Mouse (Mus musculus) E14TG2a.4 (cell line): ENCODE measurements around the gene Cpb1.
A peak's percentile ranks its signal among the peaks of the same experiment; 100 is the strongest.

Source experiments
- H3K27me3 ChIP-seq: 2 replicates; pipeline ENCODE4 v1.6.1; 2014; ENCODE audit warnings: low read length, control low read depth; ENCODE audit not compliant: insufficient read depth
- H3K36me3 ChIP-seq: 2 replicates; pipeline ENCODE4 v1.6.1; 2014; ENCODE audit warnings: low read length, control low read depth; ENCODE audit not compliant: insufficient read depth
- H3K4me1 ChIP-seq: replicated peaks from 2 replicates; pipeline ENCODE4 v1.6.1; 2014; ENCODE audit warnings: low read depth, low read length, control low read depth
- H3K4me3 ChIP-seq: replicated peaks from 2 replicates; pipeline ENCODE4 v1.5.1; 2014; ENCODE audit warnings: mild to moderate bottlenecking, low read length
- H3K9me3 ChIP-seq: 2 replicates; pipeline ENCODE4 v1.6.1; 2014; ENCODE audit warnings: low read length, control low read depth
- CTCF ChIP-seq: conservative IDR thresholded peaks from 2 replicates; pipeline ENCODE4 v1.5.1; 2014; ENCODE audit warnings: low read length
- NANOG ChIP-seq: IDR thresholded peaks from 2 replicates; pipeline ENCODE4 v1.6.1; 2014; ENCODE audit warnings: borderline replicate concordance, low read length, mixed read lengths
- POU5F1 ChIP-seq: IDR thresholded peaks from 2 replicates; pipeline ENCODE4 v1.6.1; 2014; ENCODE audit warnings: low read length, borderline replicate concordance

Gene Cpb1

GRCm38 (mm10) chr3:20222926-20223698 lies 52.4 kb downstream of the Cpb1 start:
- Histone ChIP-seq H3K27me3 (no peaks in the 10 kb centered on the region), H3K4me3 (no peak overlapping the region), H3K9me3 (no peaks in the 10 kb centered on the region; the same call in 1 of the 2 replicates), H3K4me1 (no peaks in the 10 kb centered on the region), H3K36me3 (no peaks in the 10 kb centered on the region)
- no peak for TF ChIP-seq NANOG
- TF ChIP-seq CTCF: no peak
- no peak for TF ChIP-seq POU5F1

DNA sequence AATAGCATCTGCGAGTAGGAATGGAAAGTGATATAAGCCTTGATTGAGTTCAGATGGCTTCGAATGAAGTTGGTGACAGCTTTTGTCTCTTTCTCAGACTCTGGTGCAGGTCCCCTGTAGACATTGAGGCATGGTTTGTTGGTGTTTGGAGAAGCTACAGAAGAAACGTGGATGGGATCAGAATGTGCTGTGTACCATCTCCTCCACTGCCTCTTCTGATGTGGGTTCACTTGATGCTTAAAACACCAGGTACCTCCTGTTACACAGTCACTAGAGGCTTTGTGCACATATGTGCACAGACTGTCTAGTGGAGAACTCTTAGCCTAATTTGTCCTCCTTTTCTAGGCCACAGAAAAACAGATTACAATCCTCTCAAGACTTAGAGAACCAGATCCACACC lies 53.4 kb downstream of the Cpb1 start:
- H3K27me3 ChIP-seq: no peaks in the 10 kb centered on the region
- no peaks in the 10 kb centered on the region; the same call in 1 of the 2 replicates for H3K9me3 ChIP-seq
- no peaks in the 10 kb centered on the region for H3K4me1 ChIP-seq
- H3K36me3 ChIP-seq: no peaks in the 10 kb centered on the region
- H3K4me3 ChIP-seq: no peak overlapping the region
- TF ChIP-seq POU5F1 (no peak), CTCF (no peak), NANOG (no peak)

GRCm38 (mm10) chr3:20198869-20199268 lies 76.7 kb downstream of the Cpb1 start:
- Histone ChIP-seq H3K9me3 (peaks cover 5% of the 10 kb centered on the region), H3K27me3 (no peaks in the 10 kb centered on the region)

More at GRCm38 (mm10) chr3:20198869-20199268, 76.7 kb downstream of the Cpb1 start:
- TF ChIP-seq CTCF (peak; percentile 82), NANOG (no peak)
- H3K36me3 ChIP-seq: no peaks in the 10 kb centered on the region
- H3K4me3 ChIP-seq: no peak overlapping the region
- peaks cover 7% of the 10 kb centered on the region for H3K4me1 ChIP-seq
